Mouse (Mus musculus) E14TG2a.4 (cell line): ENCODE measurements at regions not wholly inside any gene's neighbourhood (a gene's known extent, or its start where the extent isn't known, plus 50 kb on each side); places are given as distances from the start of the nearest gene placed in this dataset.
A peak's percentile ranks its signal among the peaks of the same experiment; 100 is the strongest.

ENCODE experiments used
- H3K27me3 ChIP-seq: 2 replicates; pipeline ENCODE4 v1.6.1; 2014; ENCODE audit warnings: low read length, control low read depth; ENCODE audit not compliant: insufficient read depth
- H3K36me3 ChIP-seq: 2 replicates; pipeline ENCODE4 v1.6.1; 2014; ENCODE audit warnings: low read length, control low read depth; ENCODE audit not compliant: insufficient read depth
- H3K4me1 ChIP-seq: replicated peaks from 2 replicates; pipeline ENCODE4 v1.6.1; 2014; ENCODE audit warnings: low read depth, low read length, control low read depth
- H3K4me3 ChIP-seq: replicated peaks from 2 replicates; pipeline ENCODE4 v1.5.1; 2014; ENCODE audit warnings: mild to moderate bottlenecking, low read length
- H3K9me3 ChIP-seq: 2 replicates; pipeline ENCODE4 v1.6.1; 2014; ENCODE audit warnings: low read length, control low read depth
- CTCF ChIP-seq: conservative IDR thresholded peaks from 2 replicates; pipeline ENCODE4 v1.5.1; 2014; ENCODE audit warnings: low read length
- NANOG ChIP-seq: IDR thresholded peaks from 2 replicates; pipeline ENCODE4 v1.6.1; 2014; ENCODE audit warnings: borderline replicate concordance, low read length, mixed read lengths
- POU5F1 ChIP-seq: IDR thresholded peaks from 2 replicates; pipeline ENCODE4 v1.6.1; 2014; ENCODE audit warnings: low read length, borderline replicate concordance

DNA sequence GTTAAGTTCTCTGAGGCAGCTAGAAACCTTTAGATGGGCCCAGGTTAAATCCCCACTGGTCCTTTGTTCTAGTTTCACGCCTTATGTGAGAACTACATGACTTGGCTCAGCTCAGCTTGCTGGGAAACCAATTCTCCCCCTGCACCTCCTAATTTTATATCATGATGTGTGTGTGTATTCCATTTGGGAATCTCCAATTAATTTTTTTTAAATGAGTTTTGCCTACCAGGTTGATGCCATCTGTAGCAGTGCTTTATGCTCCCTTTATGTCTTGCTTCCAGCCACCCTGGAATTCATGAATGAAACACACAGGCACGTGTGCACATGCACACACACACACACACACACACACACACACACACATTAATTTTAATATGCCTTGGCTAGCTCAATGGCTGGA lies 180.0 kb upstream of the Gli3 start:
- no peak overlapping the region for H3K4me3 ChIP-seq
- TF ChIP-seq NANOG (no peak), POU5F1 (no peak), CTCF (no peak)
- no peaks in the 10 kb centered on the region for H3K27me3 ChIP-seq
- H3K36me3 ChIP-seq = no peaks in the 10 kb centered on the region
- peaks cover 10% of the 10 kb centered on the region; the same call in 1 of the 2 replicates for H3K9me3 ChIP-seq
- H3K4me1 ChIP-seq = no peaks in the 10 kb centered on the region

DNA sequence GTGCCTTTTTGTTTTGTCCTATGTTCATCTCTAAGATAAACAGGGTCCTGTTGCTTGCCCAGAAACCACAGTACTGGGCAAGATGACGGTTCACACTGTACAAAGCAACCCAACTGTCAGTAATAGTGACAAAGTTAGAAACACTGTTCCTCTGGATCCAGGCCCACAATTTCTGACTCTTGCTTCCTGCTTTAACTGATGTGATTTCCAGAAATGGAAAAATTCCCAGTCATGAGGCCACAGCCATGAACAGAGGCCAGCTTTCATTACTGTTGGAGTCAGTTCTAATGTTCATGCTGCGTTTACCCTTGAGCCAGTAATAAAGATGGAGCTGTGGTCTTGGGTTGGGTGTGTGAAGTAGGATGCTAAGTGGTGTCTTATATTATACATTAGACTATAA lies 164.6 kb upstream of the Gli3 start:
- H3K9me3 ChIP-seq = no peaks in the 10 kb centered on the region
- H3K4me1 ChIP-seq = no peaks in the 10 kb centered on the region
- H3K4me3 ChIP-seq = no peak overlapping the region
- H3K27me3 ChIP-seq = no peaks in the 10 kb centered on the region
- TF ChIP-seq POU5F1 (no peak), NANOG (no peak), CTCF (no peak)
- no peaks in the 10 kb centered on the region for H3K36me3 ChIP-seq

DNA sequence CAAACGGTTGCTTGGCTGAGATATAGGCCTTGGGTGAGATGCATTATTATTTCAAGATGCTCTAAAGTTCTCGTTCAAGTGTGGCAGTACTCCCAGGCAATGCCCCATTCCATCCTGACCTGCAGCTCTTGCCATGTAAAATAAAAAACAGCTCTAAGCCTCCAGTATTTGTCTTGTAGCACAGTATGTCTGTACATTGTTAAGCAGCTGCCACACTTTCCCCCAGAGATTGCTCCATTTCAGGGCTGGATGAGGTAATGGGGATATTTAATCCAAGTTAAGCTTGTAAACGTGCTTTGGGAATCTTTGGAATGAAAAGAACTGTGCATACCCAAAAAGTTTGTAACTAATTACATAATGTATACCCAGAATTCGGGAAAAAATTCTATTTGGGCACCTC lies 137.6 kb upstream of the Gli3 start:
- no peaks in the 10 kb centered on the region for H3K4me1 ChIP-seq
- no peak overlapping the region for H3K4me3 ChIP-seq
- TF ChIP-seq POU5F1 (no peak), CTCF (no peak), NANOG (no peak)
- no peaks in the 10 kb centered on the region for H3K9me3 ChIP-seq
- no peaks in the 10 kb centered on the region for H3K36me3 ChIP-seq
- H3K27me3 ChIP-seq = no peaks in the 10 kb centered on the region

GRCm38 (mm10) chr13:15326146-15326545 lies 136.9 kb upstream of the Gli3 start:
- H3K4me3 ChIP-seq = no peak overlapping the region
- H3K27me3 ChIP-seq = no peaks in the 10 kb centered on the region
- H3K9me3 ChIP-seq = no peaks in the 10 kb centered on the region
- H3K4me1 ChIP-seq = no peaks in the 10 kb centered on the region
- TF ChIP-seq NANOG (no peak), CTCF (no peak), POU5F1 (no peak)
- H3K36me3 ChIP-seq = no peaks in the 10 kb centered on the region

- Histone ChIP-seq H3K4me3 (no peak overlapping the region), H3K4me1 (no peaks in the 10 kb centered on the region), H3K36me3 (no peaks in the 10 kb centered on the region), H3K9me3 (no peaks in the 10 kb centered on the region), H3K27me3 (no peaks in the 10 kb centered on the region)
- no peak for TF ChIP-seq POU5F1
- TF ChIP-seq CTCF = peak; percentile 74
These were observed 133.5 kb upstream of the Gli3 start for GRCm38 (mm10) chr13:15329561-15329960.

GRCm38 (mm10) chr13:15343474-15343873 lies 119.6 kb upstream of the Gli3 start:
- H3K4me1 ChIP-seq = peaks cover 7% of the 10 kb centered on the region
- no peak overlapping the region for H3K4me3 ChIP-seq
- H3K9me3 ChIP-seq = no peaks in the 10 kb centered on the region
- H3K27me3 ChIP-seq = no peaks in the 10 kb centered on the region
- no peaks in the 10 kb centered on the region for H3K36me3 ChIP-seq
- TF ChIP-seq NANOG = no peak
- no peak for TF ChIP-seq CTCF
- TF ChIP-seq POU5F1 = no peak

GRCm38 (mm10) chr13:15346866-15347265 lies 116.2 kb upstream of the Gli3 start:
- TF ChIP-seq NANOG (no peak), CTCF (no peak), POU5F1 (no peak)
- H3K4me3 ChIP-seq = no peak overlapping the region
- H3K36me3 ChIP-seq = no peaks in the 10 kb centered on the region
- no peaks in the 10 kb centered on the region for H3K27me3 ChIP-seq
- H3K4me1 ChIP-seq = no peaks in the 10 kb centered on the region; the same call in 1 of the 2 replicates
- H3K9me3 ChIP-seq = no peaks in the 10 kb centered on the region

GRCm38 (mm10) chr13:15366437-15366836 lies 96.6 kb upstream of the Gli3 start:
- Histone ChIP-seq H3K27me3 (no peaks in the 10 kb centered on the region), H3K36me3 (no peaks in the 10 kb centered on the region), H3K9me3 (no peaks in the 10 kb centered on the region), H3K4me3 (no peak overlapping the region), H3K4me1 (no peaks in the 10 kb centered on the region)
- no peak for TF ChIP-seq CTCF
- no peak for TF ChIP-seq NANOG
- no peak for TF ChIP-seq POU5F1

DNA sequence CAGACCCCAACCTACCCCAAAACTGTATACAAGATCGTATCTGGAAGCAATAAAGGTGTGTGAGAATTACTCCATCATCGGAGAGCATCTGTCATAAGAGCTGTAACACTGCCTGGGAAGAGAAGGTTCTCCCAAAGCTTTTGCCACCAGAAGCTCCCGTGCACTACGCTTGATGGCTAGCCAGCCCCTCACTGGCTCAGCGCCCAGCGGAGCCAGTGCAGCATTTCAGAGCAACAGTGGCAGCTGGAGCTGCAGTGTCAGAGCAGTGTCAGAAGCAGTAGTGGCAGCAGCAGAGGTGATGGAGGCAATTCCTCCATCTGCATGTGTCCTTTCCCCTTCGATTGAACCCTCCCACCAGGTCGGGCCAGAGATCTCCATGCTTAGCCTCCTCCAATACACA lies 83.0 kb upstream of the Gli3 start:
- TF ChIP-seq CTCF (no peak), POU5F1 (no peak), NANOG (no peak)
- Histone ChIP-seq H3K36me3 (no peaks in the 10 kb centered on the region), H3K4me1 (0 out of 2 replicates have a peak, but pooled peaks cover 3% of the 10 kb centered on the region), H3K27me3 (no peaks in the 10 kb centered on the region), H3K9me3 (no peaks in the 10 kb centered on the region), H3K4me3 (no peak overlapping the region)
